Mouse (Mus musculus): Measurements from ENCODE around the gene Hist1h3e. TPM values are rescaled to one million over a fixed set of nuclear protein-coding genes. Genes with fewer than 3 reads are reported as not detected.
"Not testable (repeated sequence)": the region's sequence is repeated elsewhere in the genome, so short reads cannot be mapped to it uniquely, and the experiment has no call there.

Gene Hist1h3e
- polyA plus RNA-seq, 1 experiment from 2014 or later: 2.8 TPM

DNA sequence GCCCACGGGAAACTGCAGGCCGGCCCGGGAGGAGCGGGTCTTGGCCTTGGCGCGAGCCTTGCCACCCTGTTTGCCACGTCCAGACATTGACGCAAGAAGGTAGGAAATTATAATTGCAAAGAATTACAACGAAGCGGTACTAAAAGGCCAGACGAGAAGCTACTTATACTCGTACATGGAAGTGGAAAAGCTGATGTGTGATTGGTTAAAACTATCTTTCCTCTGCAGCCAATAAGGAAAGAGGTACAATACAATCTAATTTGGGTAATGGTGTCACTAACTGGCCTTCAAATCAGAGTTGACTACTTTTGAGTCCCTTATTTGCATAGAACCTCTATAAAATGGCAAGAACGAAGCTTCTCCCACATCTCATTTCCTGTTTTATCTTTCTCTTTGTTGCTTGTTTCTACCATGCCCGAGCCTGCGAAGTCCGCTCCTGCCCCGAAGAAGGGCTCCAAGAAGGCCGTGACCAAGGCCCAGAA lies 8.9 kb upstream of the Hist1h3e start, which contains the start of the genes Hist1h2ae and Hist1h2bg:
TSS of gene Hist1h2ae (minus strand) at position 199 of the 482 bp plus-strand sequence.
TSS of gene Hist1h2bg (plus strand) at position 375 of the 482 bp plus-strand sequence.
- peak within 1 kb of the TSS; percentile 50 for H3K4me3 ChIP-seq
- H3K27ac ChIP-seq: peak within 1 kb of the TSS; percentile 96
- no peaks in the 10 kb centered on the region for H3K9me3 ChIP-seq
- H3K4me2 ChIP-seq: peak within 1 kb of the TSS; percentile 74
- H3K27me3 ChIP-seq: no peaks in the 10 kb centered on the region
- ATAC-seq (ENCODE audit: low FRiP score): peak; percentile 92
- H3K36me3 ChIP-seq: no peaks in the 10 kb centered on the region
- WGBS: under 1% methylated on average over 18 of the region's 18 CpGs
- H3K4me1 ChIP-seq (replicated peaks): peaks cover 28% of the 10 kb centered on the region
- peak within 1 kb of the TSS; percentile 81 for H3K9ac ChIP-seq

DNA sequence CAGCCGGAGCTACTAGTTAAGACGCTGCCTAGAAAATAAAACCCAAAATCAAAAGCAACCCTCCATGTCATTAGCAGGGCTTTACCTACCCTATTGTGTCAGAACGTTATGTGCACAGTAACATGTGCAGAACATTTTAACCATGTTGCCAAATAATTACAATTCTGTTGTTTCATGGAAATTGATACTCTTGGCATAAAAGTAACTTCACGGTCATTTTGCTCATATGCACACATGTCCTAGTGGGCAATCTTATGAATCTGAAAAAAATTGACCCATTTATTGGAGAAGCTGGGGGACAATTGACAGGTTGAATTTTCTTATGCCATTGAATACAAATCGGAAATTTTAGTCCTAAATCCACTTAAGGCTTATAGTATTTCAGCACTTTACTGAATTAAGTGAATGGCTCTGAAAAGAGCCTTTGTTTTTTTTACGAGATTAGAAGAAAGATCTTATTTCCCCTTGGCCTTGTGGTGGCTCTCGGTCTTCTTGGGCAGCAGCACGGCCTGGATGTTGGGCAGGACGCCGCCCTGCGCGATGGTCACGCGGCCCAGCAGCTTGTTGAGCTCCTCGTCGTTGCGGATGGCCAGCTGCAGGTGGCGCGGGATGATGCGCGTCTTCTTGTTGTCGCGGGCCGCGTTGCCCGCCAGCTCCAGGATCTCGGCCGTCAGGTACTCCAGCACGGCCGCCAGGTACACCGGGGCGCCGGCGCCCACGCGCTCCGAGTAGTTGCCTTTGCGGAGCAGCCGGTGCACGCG lies 8.3 kb upstream of the Hist1h3e start:
- Histone ChIP-seq H3K9ac (peak overlapping the region; percentile 67), H3K4me3 (peak overlapping the region; percentile 50), H3K4me2 (peak overlapping the region; percentile 74), H3K4me1 (replicated peaks) (peaks cover 26% of the 10 kb centered on the region), H3K27ac (peak overlapping the region; percentile 96)
- H3K27me3 ChIP-seq, H3K36me3 ChIP-seq, H3K9me3 ChIP-seq: not testable (repeated sequence)
- ATAC-seq (ENCODE audit: low FRiP score): peak; percentile 52
- WGBS: 3% methylated on average over 21 of the region's 41 CpGs

DNA sequence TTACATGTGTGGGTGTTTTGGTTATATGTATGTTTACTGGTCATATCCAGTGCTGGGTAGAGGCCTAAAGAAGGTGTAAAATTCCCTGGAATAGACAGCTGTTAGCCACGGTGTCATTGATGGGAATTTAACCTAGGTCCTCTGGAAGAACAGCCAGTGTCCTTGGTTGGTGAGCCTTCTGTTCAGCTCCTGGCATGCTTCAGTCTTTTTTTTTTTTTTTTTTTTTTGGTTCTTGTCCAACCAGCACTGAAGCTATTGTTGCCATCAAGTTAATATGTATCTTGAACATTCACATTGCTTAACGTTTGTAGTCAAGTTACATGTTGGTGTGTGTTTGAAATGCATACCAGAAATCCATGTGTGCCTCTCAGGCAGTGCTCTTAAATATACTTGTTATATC lies 2.3 kb upstream of the Hist1h3e start:
- Histone ChIP-seq H3K9ac (no peak overlapping the region), H3K27ac (peak overlapping the region; percentile 95), H3K36me3 (no peaks in the 10 kb centered on the region), H3K4me3 (no peak overlapping the region), H3K27me3 (no peaks in the 10 kb centered on the region), H3K4me1 (replicated peaks) (peaks cover 3% of the 10 kb centered on the region; the same call in 1 of the 2 replicates), H3K4me2 (no peak overlapping the region), H3K9me3 (no peaks in the 10 kb centered on the region)
- ATAC-seq (ENCODE audit: low FRiP score): no peak
- 91% methylated on average over 2 of the region's 2 CpGs for WGBS

DNA sequence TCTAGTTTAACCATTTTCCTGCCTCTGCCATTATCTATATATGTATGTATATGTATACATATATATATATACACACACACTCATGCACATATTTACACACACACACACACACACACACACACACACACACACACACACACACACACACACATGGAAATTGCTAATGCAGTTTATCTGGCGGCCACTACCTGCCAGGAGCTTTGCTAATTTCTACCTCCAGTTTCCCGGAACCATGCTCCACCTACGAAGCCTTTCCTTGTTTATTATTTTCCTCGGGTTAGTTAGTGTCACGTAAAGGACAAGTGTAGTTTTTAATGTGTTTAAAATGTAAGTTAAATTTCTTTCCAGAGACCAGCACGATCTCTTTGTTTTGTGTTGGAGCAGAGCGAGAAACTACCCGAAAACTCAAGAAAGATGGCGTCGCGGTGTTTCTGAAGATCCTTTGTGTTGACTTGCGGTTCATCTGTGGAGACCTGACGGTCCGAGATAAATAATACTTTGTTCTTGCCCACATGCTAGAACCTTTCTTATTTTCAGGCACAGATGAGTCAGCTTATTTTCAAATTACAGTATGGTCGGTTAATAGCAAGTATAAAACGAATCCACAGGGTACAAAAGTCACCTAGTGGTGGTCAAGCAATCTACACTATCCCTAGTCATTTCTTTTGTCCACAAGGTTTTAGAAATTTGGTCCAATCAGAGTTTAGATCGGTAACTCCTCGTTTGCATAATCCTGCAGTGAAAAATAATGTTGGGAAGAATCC lies 712 bp upstream of the Hist1h3e start:
- H3K9ac ChIP-seq: peak overlapping the region; percentile 66
- ATAC-seq (ENCODE audit: low FRiP score): peak; percentile 65
- H3K9me3 ChIP-seq: no peaks in the 10 kb centered on the region
- H3K4me2 ChIP-seq: peak overlapping the region; percentile 75
- no peaks in the 10 kb centered on the region for H3K27me3 ChIP-seq
- H3K27ac ChIP-seq: peak overlapping the region; percentile 95
- WGBS: 4% methylated on average over 18 of the region's 18 CpGs
- H3K36me3 ChIP-seq: no peaks in the 10 kb centered on the region
- peaks cover 3% of the 10 kb centered on the region; the same call in 1 of the 2 replicates for H3K4me1 ChIP-seq (replicated peaks)
- H3K4me3 ChIP-seq: peak overlapping the region; percentile 46

DNA sequence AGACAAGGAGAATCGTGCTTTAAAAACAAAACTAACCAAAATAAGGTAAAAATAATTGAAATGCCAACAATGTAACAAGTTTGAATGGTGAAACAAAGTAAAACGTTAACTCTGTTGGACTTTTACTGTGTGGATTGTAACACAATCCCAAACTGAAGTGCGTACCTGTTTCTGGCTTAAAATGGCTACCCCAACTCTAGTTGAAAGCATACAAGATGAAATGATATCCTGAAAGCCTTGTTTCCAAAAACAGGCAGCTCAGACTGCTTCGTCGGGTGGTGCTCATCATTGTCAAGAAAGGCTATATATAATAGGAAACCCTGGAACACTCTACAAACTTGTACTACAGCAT lies 662 bp downstream of the Hist1h3e start:
- peak overlapping the region; percentile 95 for H3K27ac ChIP-seq
- peak overlapping the region; percentile 75 for H3K9ac ChIP-seq

DNA sequence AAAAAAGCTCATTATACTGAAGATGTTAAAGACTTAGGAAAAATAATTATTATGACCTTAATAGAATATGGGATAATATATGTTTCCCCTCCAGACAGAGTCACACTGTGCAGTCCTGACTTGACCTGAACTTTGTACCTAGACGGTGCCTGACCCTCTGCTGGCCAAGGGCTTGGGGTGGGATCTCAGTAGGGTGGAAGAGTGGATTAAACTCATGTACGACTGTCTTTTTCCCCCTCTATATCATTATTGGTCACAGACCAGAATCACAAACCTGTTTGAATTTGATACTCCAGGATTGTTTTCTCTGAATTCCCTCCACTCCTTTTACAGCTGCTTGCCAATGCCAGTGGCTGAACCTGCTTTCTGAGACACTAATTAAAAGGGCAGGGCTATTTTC lies 1.5 kb downstream of the Hist1h3e start:
- not testable (repeated sequence) for H3K4me1 ChIP-seq (replicated peaks); H3K9me3 ChIP-seq; H3K4me3 ChIP-seq; ATAC-seq (ENCODE audit: low FRiP score); H3K9ac ChIP-seq; H3K36me3 ChIP-seq; H3K27me3 ChIP-seq; H3K27ac ChIP-seq
- H3K4me2 ChIP-seq: 0 out of 2 replicates have a peak overlapping the region, but pooled peaks have one; percentile 4
- 24% methylated on average over 2 of the region's 2 CpGs for WGBS

More for the DNA sequence above, 662 bp downstream of the Hist1h3e start:
- not testable (repeated sequence) for H3K27me3 ChIP-seq; H3K4me1 ChIP-seq (replicated peaks); H3K36me3 ChIP-seq; H3K9me3 ChIP-seq; ATAC-seq (ENCODE audit: low FRiP score)
- WGBS: 0% methylated on average over 2 of the region's 5 CpGs
- peak overlapping the region; percentile 75 for H3K4me2 ChIP-seq
- H3K4me3 ChIP-seq: peak overlapping the region; percentile 46

DNA sequence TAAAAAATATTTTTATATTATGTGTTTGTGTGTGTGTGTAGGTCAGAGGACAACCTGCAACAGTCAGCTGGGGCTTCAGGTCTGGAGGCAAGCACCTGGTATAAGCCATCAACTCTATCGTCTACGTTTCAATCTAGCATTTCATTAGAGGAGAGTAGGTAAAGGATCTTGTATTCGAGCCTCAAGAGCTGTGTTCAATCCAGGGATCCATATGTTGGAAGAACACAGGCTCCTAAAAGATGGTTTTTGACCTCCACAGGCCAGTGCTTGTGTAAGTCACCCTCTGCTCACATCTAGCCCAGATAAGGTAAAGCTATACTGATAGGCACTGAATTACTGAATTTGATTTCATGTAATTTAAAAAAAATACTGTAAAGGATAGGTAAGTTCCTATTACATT lies 5.3 kb downstream of the Hist1h3e start:
- no peaks in the 10 kb centered on the region for H3K27me3 ChIP-seq
- no peak overlapping the region for H3K4me3 ChIP-seq
- H3K9ac ChIP-seq: no peak overlapping the region
- 75% methylated on average over 3 of the region's 3 CpGs for WGBS
- peaks cover 26% of the 10 kb centered on the region for H3K4me1 ChIP-seq (replicated peaks)
- no peak for ATAC-seq (ENCODE audit: low FRiP score)
- H3K4me2 ChIP-seq: no peak overlapping the region; the same call in 1 of the 2 replicates
- H3K36me3 ChIP-seq: no peaks in the 10 kb centered on the region
- H3K27ac ChIP-seq: 0 out of 2 replicates have a peak overlapping the region, but pooled peaks have one; percentile 8
- H3K9me3 ChIP-seq: no peaks in the 10 kb centered on the region

DNA sequence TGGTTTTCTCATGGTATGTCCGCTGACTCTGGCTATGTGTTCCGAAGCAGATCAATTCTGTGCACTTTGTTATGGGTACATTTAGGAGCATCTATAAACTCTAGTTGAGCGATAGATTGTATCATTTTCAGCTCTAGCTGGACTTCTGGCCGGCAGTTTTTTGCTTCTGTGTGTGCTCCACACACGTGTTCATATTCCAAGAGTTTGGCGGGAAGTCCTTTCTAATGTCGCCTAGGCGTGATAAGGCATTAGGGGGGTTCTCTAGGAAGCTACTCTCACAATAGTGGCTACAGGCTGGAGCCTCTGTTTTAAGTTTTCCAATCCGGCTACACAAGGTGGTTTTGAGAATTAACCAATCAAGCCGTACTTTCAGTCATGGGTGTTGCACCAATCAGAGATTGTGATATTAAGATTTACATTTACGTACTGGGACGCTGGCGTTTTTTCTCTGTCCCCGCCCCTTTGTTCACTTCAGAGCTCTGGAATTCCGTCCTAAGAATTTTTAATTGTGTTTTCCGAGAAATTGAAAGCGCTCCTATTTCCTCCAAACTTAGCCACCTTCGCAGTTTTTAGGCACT lies 6.2 kb downstream of the Hist1h3e start:
- under 1% methylated on average over 18 of the region's 18 CpGs for WGBS
- peak; percentile 80 for ATAC-seq (ENCODE audit: low FRiP score)

DNA sequence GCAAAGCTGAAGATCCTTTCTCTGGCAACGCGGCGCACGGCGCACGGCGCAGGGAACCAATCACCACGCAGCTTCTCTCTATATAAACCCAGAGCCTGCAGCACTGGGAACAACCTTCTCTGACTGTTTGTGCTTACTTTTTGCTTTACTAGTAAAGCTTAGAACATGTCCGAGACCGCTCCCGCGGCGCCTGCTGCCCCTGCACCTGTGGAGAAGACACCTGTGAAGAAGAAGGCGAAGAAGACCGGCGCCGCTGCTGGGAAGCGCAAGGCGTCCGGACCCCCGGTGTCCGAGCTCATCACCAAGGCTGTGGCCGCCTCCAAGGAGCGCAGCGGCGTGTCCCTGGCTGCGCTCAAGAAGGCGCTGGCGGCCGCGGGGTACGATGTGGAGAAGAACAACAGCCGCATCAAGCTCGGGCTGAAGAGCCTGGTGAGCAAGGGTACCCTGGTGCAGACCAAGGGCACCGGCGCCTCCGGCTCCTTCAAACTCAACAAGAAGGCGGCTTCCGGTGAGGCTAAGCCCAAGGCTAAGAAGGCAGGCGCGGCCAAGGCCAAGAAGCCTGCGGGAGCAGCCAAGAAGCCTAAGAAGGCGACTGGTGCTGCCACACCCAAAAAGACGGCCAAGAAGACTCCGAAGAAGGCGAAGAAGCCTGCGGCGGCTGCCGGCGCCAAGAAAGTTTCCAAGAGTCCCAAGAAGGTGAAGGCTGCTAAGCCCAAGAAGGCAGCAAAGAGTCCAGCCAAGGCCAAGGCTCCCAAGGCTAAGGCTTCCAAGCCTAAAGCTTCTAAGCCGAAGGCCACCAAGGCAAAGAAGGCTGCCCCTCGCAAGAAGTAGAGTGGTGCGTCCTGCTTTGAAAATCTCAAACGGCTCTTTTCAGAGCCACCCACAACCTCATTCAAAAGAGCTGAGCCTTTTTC lies 7.0 kb downstream of the Hist1h3e start:
- peak overlapping the region; percentile 80 for H3K9ac ChIP-seq
- peak; percentile 73 for ATAC-seq (ENCODE audit: low FRiP score)
- no peaks in the 10 kb centered on the region for H3K27me3 ChIP-seq
- no peaks in the 10 kb centered on the region for H3K9me3 ChIP-seq
- peak overlapping the region; percentile 99 for H3K4me2 ChIP-seq
- H3K27ac ChIP-seq: peak overlapping the region; percentile 93
- no peaks in the 10 kb centered on the region for H3K36me3 ChIP-seq
- under 1% methylated on average over 54 of the region's 54 CpGs for WGBS
- H3K4me1 ChIP-seq (replicated peaks): peaks cover 32% of the 10 kb centered on the region
- H3K4me3 ChIP-seq: peak overlapping the region; percentile 53

More for the DNA sequence above, 6.2 kb downstream of the Hist1h3e start:
- H3K27me3 ChIP-seq: no peaks in the 10 kb centered on the region
- no peaks in the 10 kb centered on the region for H3K9me3 ChIP-seq
- peak overlapping the region; percentile 99 for H3K4me2 ChIP-seq
- peak overlapping the region; percentile 53 for H3K4me3 ChIP-seq
- H3K36me3 ChIP-seq: no peaks in the 10 kb centered on the region
- H3K4me1 ChIP-seq (replicated peaks): peaks cover 29% of the 10 kb centered on the region
- H3K9ac ChIP-seq: peak overlapping the region; percentile 80
- H3K27ac ChIP-seq: peak overlapping the region; percentile 93

DNA sequence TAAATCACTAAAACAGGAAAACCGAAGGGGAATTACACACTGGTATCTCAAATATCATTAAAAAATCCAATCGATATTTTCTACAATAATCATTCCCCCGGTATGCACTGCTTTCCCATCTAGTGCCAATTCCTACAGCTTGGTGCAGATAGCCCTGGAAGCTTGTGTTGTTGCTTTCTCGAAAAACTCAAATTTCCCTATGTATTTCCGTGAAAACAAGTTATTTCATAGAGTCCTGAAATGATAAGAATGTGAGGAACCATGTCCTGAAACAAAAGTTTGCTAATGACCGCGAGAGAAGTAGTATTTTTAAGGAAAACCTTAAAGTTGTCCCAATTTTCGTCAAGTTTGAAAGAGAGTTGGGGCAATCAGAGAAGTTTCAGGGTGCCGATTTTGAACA lies 7.8 kb downstream of the Hist1h3e start:
- H3K4me1 ChIP-seq (replicated peaks): peaks cover 32% of the 10 kb centered on the region
- peak overlapping the region; percentile 53 for H3K4me3 ChIP-seq
- peak overlapping the region; percentile 80 for H3K9ac ChIP-seq
- H3K9me3 ChIP-seq: no peaks in the 10 kb centered on the region
- H3K4me2 ChIP-seq: peak overlapping the region; percentile 99
- 22% methylated on average over 9 of the region's 9 CpGs for WGBS
- no peaks in the 10 kb centered on the region for H3K27me3 ChIP-seq
- no peak for ATAC-seq (ENCODE audit: low FRiP score)
- H3K36me3 ChIP-seq: no peaks in the 10 kb centered on the region
- peak overlapping the region; percentile 93; the same call in 1 of the 2 replicates for H3K27ac ChIP-seq

DNA sequence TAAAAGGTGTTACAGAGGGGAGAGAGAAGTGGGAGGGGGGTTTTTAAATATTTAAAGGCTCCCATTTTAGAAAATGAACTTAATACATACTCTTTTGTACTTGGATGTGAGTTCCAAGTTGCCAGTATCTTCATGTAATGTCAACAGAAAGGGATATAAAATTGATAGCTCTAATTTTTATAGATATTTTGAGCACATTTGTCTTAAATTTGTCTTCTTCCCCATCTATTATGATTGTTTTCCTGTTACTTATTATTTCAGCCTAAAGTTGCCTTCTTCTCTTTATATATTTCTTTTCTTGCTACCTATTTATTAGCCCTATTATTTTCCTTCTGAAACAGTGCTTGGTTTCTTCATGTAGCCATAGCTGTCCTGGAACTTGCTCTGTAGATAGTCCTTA lies 9.2 kb downstream of the Hist1h3e start, which contains the start of gene Hist1h1d:
TSS of gene Hist1h1d (plus strand) at position 301 of the 400 bp plus-strand sequence.
- Histone ChIP-seq H3K36me3 (no peaks in the 10 kb centered on the region), H3K27me3 (no peaks in the 10 kb centered on the region), H3K9me3 (no peaks in the 10 kb centered on the region), H3K4me2 (peak within 1 kb of the TSS; percentile 64), H3K4me3 (no peak within 1 kb of the TSS), H3K4me1 (replicated peaks) (peaks cover 32% of the 10 kb centered on the region), H3K9ac (no peak within 1 kb of the TSS), H3K27ac (peak within 1 kb of the TSS; percentile 93)
- ATAC-seq (ENCODE audit: low FRiP score): no peak
